Mouse (Mus musculus): Measurements from ENCODE around the gene Irf2bp1. TPM values are rescaled to one million over a fixed set of nuclear protein-coding genes. Genes with fewer than 3 reads are reported as not detected.
A peak's percentile ranks its signal among the peaks of the same experiment; 100 is the strongest.

Irf2bp1 gene
- polyA plus RNA-seq, 1 experiment from 2014 or later, result 24.9 TPM

DNA sequence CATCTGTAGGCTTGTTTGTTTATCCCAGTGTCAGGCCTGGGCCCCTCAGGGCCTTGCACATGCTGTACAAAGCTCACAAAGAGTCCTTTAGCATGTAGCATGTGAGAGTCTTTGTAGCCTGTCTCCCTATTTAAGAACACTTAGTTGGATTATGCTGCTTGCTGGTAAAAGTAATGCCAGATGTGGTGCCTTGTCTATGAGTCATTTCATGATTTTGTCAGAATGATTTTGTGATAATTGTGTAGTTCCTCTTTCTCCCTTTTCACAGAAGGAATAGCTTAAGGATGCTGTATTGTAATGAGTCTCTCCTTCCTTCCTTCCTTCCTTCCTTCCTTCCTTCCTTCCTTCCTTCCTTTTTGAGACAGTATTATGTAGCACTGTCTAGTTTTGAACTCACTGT, 24.2 kb downstream of the Irf2bp1 start:
- ATAC-seq (replicated peaks; ENCODE audit: low FRiP score) (no peak), DNase-seq (ENCODE audit: low spot score) (no peak)
- Histone ChIP-seq H3K4me2 (no peak overlapping the region), H3K4me1 (replicated peaks; ENCODE audit: control insufficient read depth, insufficient read depth, low read length) (peaks cover 22% of the 10 kb centered on the region), H3K36me3 (ENCODE audit: control insufficient read depth, insufficient read depth, low read length) (peaks cover 34% of the 10 kb centered on the region), H3K4me3 (ENCODE audit: low read depth, low read length) (no peak overlapping the region), H3K9me3 (ENCODE audit: control insufficient read depth, low read length) (no peaks in the 10 kb centered on the region), H3K27ac (ENCODE audit: low read depth, low read length) (no peak overlapping the region), H3K27me3 (replicated peaks; ENCODE audit: control insufficient read depth, insufficient read depth, low read length) (peaks cover 7% of the 10 kb centered on the region), H3K9ac (ENCODE audit: low read depth, low read length) (no peak overlapping the region)

DNA sequence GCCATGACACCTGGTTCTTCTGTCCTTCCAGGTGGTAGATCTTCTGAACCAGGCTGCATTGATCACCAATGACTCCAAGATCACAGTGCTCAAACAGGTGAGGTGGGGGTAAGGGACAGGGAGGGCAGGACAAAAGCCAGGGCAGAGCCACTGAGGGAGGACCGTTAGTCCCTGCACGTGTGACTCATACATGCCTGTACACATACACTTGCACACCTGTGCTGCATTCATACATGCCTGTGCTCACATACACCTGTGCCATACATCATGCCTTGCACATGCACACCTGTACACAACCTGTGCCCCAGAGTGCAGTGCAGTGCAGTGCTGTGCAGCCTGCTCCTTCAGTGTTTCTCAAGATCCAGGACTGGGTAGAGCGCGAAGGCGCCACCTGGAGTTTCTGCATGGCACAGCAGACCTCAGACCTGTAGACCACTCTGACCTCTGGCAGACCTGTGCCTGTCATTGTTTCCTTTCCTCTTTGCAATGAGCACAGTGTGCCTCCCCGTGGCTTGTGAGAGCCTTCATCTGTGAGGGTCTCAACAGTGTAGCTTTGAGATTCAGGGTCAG, 25.3 kb downstream of the Irf2bp1 start:
- no peak for DNase-seq (ENCODE audit: low spot score)
- Histone ChIP-seq H3K27me3 (replicated peaks; ENCODE audit: control insufficient read depth, insufficient read depth, low read length) (no peaks in the 10 kb centered on the region), H3K4me2 (no peak overlapping the region), H3K36me3 (ENCODE audit: control insufficient read depth, insufficient read depth, low read length) (peaks cover 41% of the 10 kb centered on the region), H3K9me3 (ENCODE audit: control insufficient read depth, low read length) (no peaks in the 10 kb centered on the region), H3K9ac (ENCODE audit: low read depth, low read length) (no peak overlapping the region), H3K4me3 (ENCODE audit: low read depth, low read length) (no peak overlapping the region), H3K4me1 (replicated peaks; ENCODE audit: control insufficient read depth, insufficient read depth, low read length) (peaks cover 16% of the 10 kb centered on the region), H3K27ac (ENCODE audit: low read depth, low read length) (no peak overlapping the region)
- WGBS, result 67% methylated on average over 6 of the region's 6 CpGs
- ATAC-seq (replicated peaks; ENCODE audit: low FRiP score), result peak; percentile 55

- Histone ChIP-seq H3K4me2 (no peak overlapping the region), H3K36me3 (ENCODE audit: control insufficient read depth, insufficient read depth, low read length) (peaks cover 61% of the 10 kb centered on the region), H3K9me3 (ENCODE audit: control insufficient read depth, low read length) (no peaks in the 10 kb centered on the region), H3K9ac (ENCODE audit: low read depth, low read length) (no peak overlapping the region), H3K4me1 (replicated peaks; ENCODE audit: control insufficient read depth, insufficient read depth, low read length) (peaks cover 3% of the 10 kb centered on the region), H3K27ac (ENCODE audit: low read depth, low read length) (no peak overlapping the region), H3K4me3 (ENCODE audit: low read depth, low read length) (no peak overlapping the region), H3K27me3 (replicated peaks; ENCODE audit: control insufficient read depth, insufficient read depth, low read length) (no peaks in the 10 kb centered on the region)
- no peak for ATAC-seq (replicated peaks; ENCODE audit: low FRiP score)
- DNase-seq (ENCODE audit: low spot score), result no peak
- WGBS, result 84% methylated on average over 4 of the region's 4 CpGs
Observed at GRCm38 (mm10) chr7:19031641-19032040, 27.8 kb downstream of the Irf2bp1 start.

GRCm38 (mm10) chr7:19044616-19045015, 40.8 kb downstream of the Irf2bp1 start:
- Histone ChIP-seq H3K4me3 (ENCODE audit: low read depth, low read length) (no peak overlapping the region), H3K9ac (ENCODE audit: low read depth, low read length) (no peak overlapping the region), H3K9me3 (ENCODE audit: control insufficient read depth, low read length) (no peaks in the 10 kb centered on the region), H3K27ac (ENCODE audit: low read depth, low read length) (no peak overlapping the region), H3K4me1 (replicated peaks; ENCODE audit: control insufficient read depth, insufficient read depth, low read length) (no peaks in the 10 kb centered on the region), H3K27me3 (replicated peaks; ENCODE audit: control insufficient read depth, insufficient read depth, low read length) (no peaks in the 10 kb centered on the region), H3K4me2 (no peak overlapping the region), H3K36me3 (ENCODE audit: control insufficient read depth, insufficient read depth, low read length) (peaks cover 90% of the 10 kb centered on the region)
- 96% methylated on average over 6 of the region's 6 CpGs for WGBS
- DNase-seq (ENCODE audit: low spot score) (no peak), ATAC-seq (replicated peaks; ENCODE audit: low FRiP score) (no peak)

DNA sequence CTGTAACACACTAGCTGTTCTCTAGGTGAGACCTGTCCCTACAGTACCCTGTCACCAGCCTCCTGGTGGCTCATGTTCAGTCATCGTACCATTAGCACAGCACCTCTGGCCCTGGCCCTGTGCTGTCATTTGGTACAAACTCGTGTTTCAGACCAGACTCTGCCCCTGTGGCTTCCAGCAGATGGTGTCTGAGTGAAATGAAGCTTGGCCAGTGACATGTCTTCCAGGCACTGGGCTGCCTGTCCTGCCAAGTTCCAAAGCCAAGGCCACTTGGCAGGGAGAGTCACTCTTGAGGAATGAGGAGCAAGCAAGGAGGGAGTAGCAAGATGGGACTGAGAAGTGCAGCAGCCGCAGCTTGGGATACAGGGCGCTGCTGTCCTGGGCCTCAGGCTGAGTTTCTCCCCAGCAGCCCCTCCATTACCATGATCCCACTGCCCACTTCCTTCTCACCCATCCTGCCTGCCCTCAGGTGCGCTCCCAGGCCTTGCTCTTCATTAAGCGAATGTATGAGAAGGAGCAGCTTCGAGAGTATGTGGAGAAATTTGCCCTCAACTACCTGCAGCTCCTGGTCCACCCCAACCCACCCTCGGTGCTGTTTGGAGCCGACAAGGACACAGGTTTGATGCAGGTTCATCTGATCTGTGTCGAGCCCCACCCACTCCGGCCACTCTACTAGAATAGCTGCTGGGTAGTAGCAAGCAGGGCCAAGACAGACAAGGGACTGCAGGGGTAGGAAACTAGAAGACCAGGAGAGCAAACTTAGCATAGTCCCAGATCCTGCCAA, 42.6 kb downstream of the Irf2bp1 start:
- Histone ChIP-seq H3K4me2 (no peak overlapping the region), H3K36me3 (ENCODE audit: control insufficient read depth, insufficient read depth, low read length) (peaks cover 86% of the 10 kb centered on the region), H3K27me3 (replicated peaks; ENCODE audit: control insufficient read depth, insufficient read depth, low read length) (no peaks in the 10 kb centered on the region), H3K9ac (ENCODE audit: low read depth, low read length) (no peak overlapping the region), H3K9me3 (ENCODE audit: control insufficient read depth, low read length) (no peaks in the 10 kb centered on the region), H3K27ac (ENCODE audit: low read depth, low read length) (no peak overlapping the region), H3K4me3 (ENCODE audit: low read depth, low read length) (no peak overlapping the region), H3K4me1 (replicated peaks; ENCODE audit: control insufficient read depth, insufficient read depth, low read length) (no peaks in the 10 kb centered on the region)
- DNase-seq (ENCODE audit: low spot score) (no peak), ATAC-seq (replicated peaks; ENCODE audit: low FRiP score) (peak; percentile 22; the same call in 1 of the 2 replicates)
- 88% methylated on average over 11 of the region's 11 CpGs for WGBS

GRCm38 (mm10) chr7:19048006-19048527, 44.2 kb downstream of the Irf2bp1 start:
- WGBS, result 83% methylated on average over 14 of the region's 14 CpGs
- DNase-seq (ENCODE audit: low spot score) (no peak), ATAC-seq (replicated peaks; ENCODE audit: low FRiP score) (no peak)
- H3K4me3 ChIP-seq (ENCODE audit: low read depth, low read length), result no peak overlapping the region
- no peaks in the 10 kb centered on the region for H3K9me3 ChIP-seq (ENCODE audit: control insufficient read depth, low read length)
- no peak overlapping the region for H3K9ac ChIP-seq (ENCODE audit: low read depth, low read length)
- no peak overlapping the region for H3K27ac ChIP-seq (ENCODE audit: low read depth, low read length)
- peaks cover 74% of the 10 kb centered on the region for H3K36me3 ChIP-seq (ENCODE audit: control insufficient read depth, insufficient read depth, low read length)
- H3K4me2 ChIP-seq, result no peak overlapping the region
- H3K27me3 ChIP-seq (replicated peaks; ENCODE audit: control insufficient read depth, insufficient read depth, low read length), result no peaks in the 10 kb centered on the region
- no peaks in the 10 kb centered on the region for H3K4me1 ChIP-seq (replicated peaks; ENCODE audit: control insufficient read depth, insufficient read depth, low read length)

GRCm38 (mm10) chr7:19049252-19049651, 45.4 kb downstream of the Irf2bp1 start:
- Histone ChIP-seq H3K9me3 (ENCODE audit: control insufficient read depth, low read length) (no peaks in the 10 kb centered on the region), H3K36me3 (ENCODE audit: control insufficient read depth, insufficient read depth, low read length) (peaks cover 67% of the 10 kb centered on the region), H3K9ac (ENCODE audit: low read depth, low read length) (no peak overlapping the region), H3K27me3 (replicated peaks; ENCODE audit: control insufficient read depth, insufficient read depth, low read length) (no peaks in the 10 kb centered on the region), H3K27ac (ENCODE audit: low read depth, low read length) (no peak overlapping the region), H3K4me1 (replicated peaks; ENCODE audit: control insufficient read depth, insufficient read depth, low read length) (no peaks in the 10 kb centered on the region), H3K4me3 (ENCODE audit: low read depth, low read length) (no peak overlapping the region), H3K4me2 (no peak overlapping the region)
- ATAC-seq (replicated peaks; ENCODE audit: low FRiP score) (no peak), DNase-seq (ENCODE audit: low spot score) (no peak)
- WGBS, result 86% methylated on average over 5 of the region's 5 CpGs

- H3K9ac ChIP-seq (ENCODE audit: low read depth, low read length), result no peak overlapping the region
- no peak overlapping the region for H3K27ac ChIP-seq (ENCODE audit: low read depth, low read length)
- H3K4me3 ChIP-seq (ENCODE audit: low read depth, low read length), result no peak overlapping the region
- H3K4me2 ChIP-seq, result no peak overlapping the region
- ATAC-seq (replicated peaks; ENCODE audit: low FRiP score) (no peak), DNase-seq (ENCODE audit: low spot score) (no peak)
- H3K36me3 ChIP-seq (ENCODE audit: control insufficient read depth, insufficient read depth, low read length), result peaks cover 58% of the 10 kb centered on the region
- H3K27me3 ChIP-seq (replicated peaks; ENCODE audit: control insufficient read depth, insufficient read depth, low read length), result no peaks in the 10 kb centered on the region
- H3K9me3 ChIP-seq (ENCODE audit: control insufficient read depth, low read length), result no peaks in the 10 kb centered on the region
- 85% methylated on average over 8 of the region's 8 CpGs for WGBS
- no peaks in the 10 kb centered on the region for H3K4me1 ChIP-seq (replicated peaks; ENCODE audit: control insufficient read depth, insufficient read depth, low read length)
Observed at GRCm38 (mm10) chr7:19050172-19050571, 46.3 kb downstream of the Irf2bp1 start.

DNA sequence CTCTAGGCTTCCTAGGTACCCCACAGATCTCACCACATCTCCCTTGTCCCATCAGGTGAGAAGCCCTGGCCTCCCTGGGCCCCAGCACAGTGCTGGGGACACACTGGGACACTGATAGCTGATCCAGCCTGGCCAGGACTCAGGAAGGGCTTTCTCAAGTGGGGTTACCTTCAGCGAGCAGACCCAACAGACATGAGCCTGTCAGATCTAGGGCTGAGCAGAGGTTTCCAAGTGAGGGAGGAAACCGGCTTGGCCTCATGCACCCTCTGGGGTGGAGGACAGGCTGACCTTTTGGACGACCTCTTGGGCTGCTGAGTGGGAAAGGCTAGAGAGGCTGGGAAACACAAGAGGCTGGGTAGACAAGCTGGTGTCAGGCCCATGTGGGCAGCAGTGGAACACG, 47.3 kb downstream of the Irf2bp1 start:
- no peak for ATAC-seq (replicated peaks; ENCODE audit: low FRiP score)
- peaks cover 49% of the 10 kb centered on the region for H3K36me3 ChIP-seq (ENCODE audit: control insufficient read depth, insufficient read depth, low read length)
- H3K27ac ChIP-seq (ENCODE audit: low read depth, low read length), result peak overlapping the region; percentile 10; the same call in 1 of the 2 replicates

More for the DNA sequence above, 47.3 kb downstream of the Irf2bp1 start:
- WGBS, result 69% methylated on average over 4 of the region's 4 CpGs
- Histone ChIP-seq H3K4me2 (no peak overlapping the region), H3K4me1 (replicated peaks; ENCODE audit: control insufficient read depth, insufficient read depth, low read length) (no peaks in the 10 kb centered on the region), H3K9me3 (ENCODE audit: control insufficient read depth, low read length) (no peaks in the 10 kb centered on the region), H3K27me3 (replicated peaks; ENCODE audit: control insufficient read depth, insufficient read depth, low read length) (no peaks in the 10 kb centered on the region), H3K4me3 (ENCODE audit: low read depth, low read length) (no peak overlapping the region), H3K9ac (ENCODE audit: low read depth, low read length) (no peak overlapping the region)
- no peak for DNase-seq (ENCODE audit: low spot score)

All from liver, embryonic 11.5 days (tissue).